Mouse (Mus musculus): ENCODE results near the gene 1700012A03Rik.

DNA sequence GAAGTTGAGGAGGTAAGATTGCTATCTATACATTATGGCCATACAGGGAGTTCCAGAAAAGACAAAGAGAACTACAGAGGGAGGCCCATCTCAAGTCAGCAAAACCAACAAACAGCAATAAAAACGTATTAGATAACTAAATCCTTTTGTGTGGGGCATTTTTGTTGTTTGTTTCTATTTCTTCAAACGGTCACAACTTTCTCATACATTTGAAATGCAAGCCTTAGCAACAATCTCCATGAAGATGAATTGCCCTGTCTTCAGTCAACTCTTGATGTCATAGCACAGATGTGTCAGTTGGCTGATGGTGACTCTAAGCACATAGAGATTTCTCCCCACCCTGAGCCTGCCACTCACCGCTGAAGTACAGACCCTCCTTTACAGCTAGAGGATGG, at the start of gene 1700012A03Rik:
- no peak for TF ChIP-seq GATA1 (IDR thresholded peaks at IDR 0.05; ENCODE audit: borderline replicate concordance, low read length)
- no peak for TF ChIP-seq FLI1 (IDR thresholded peaks at IDR 0.05; ENCODE audit: low read length)

Data from megakaryocyte, embryonic 14.5 days (primary cell).